ENCODE assay signal across 18 mouse cellular contexts in genomic region chr4:127543276-127543675, GRCm38 (mm10).
DNase-seq lines count a peak whose midpoint lies in the region; ATAC-seq and TF ChIP-seq lines count a peak whose summit lies in the region.
"Had no signal": no experiment of that assay in that cellular context is flagged by ENCODE, and none has a peak within 500 bp of the region (broad histone marks: within the 10 kb centered on the region; RNA-seq: fewer than 3 reads in every experiment).

No protein-coding gene starts in this region.

- TF ChIP-seq CTCF in left cerebral cortex, adult 2 months (IDR thresholded peaks at IDR 0.05): no peak

- peak overlapping the region; percentile 60 for H3K4me3 ChIP-seq in megakaryocyte, embryonic 14.5 days (replicated peaks)
- H3K4me3 ChIP-seq in left cerebral cortex, adult 2 months: no peak overlapping the region
- H3K4me3 ChIP-seq: forebrain, embryonic 12.5 days; limb, embryonic 12.5 days; liver, embryonic 12.5 days; midbrain, embryonic 10.5 days; stomach, embryonic 15.5 days had no signal

- intact Hi-C loops in left cerebral cortex, adult 2 months (cut with DNase I): loop anchor here (1.0 to 5.0 kb wide), 5 partner anchors 58 to 444 kb away; partner anchors contain the start of gene Csmd2

- ATAC-seq in megakaryocyte, adult 5-6 weeks (ENCODE audit: poor library complexity, severe bottlenecking): no peak
- ATAC-seq: liver, embryonic 12.5 days had no signal

- H3K4me1 ChIP-seq in megakaryocyte, embryonic 14.5 days: no peaks in the 10 kb centered on the region
- H3K4me1 ChIP-seq: forebrain, embryonic 12.5 days; limb, embryonic 12.5 days; liver, embryonic 12.5 days; midbrain, embryonic 10.5 days; stomach, embryonic 15.5 days had no signal

- peaks cover 39% of the 10 kb centered on the region for H3K9me3 ChIP-seq in megakaryocyte, embryonic 14.5 days
- H3K9me3 ChIP-seq: forebrain, embryonic 12.5 days; limb, embryonic 12.5 days; liver, embryonic 12.5 days; midbrain, embryonic 10.5 days; stomach, embryonic 15.5 days had no signal

- no peaks in the 10 kb centered on the region for H3K36me3 ChIP-seq in megakaryocyte, embryonic 14.5 days (replicated peaks; ENCODE audit: low read length)
- H3K36me3 ChIP-seq: forebrain, embryonic 12.5 days; limb, embryonic 12.5 days; liver, embryonic 12.5 days; midbrain, embryonic 10.5 days; stomach, embryonic 15.5 days had no signal

- H3K27ac ChIP-seq in left cerebral cortex, adult 2 months: peak overlapping the region; percentile 54; the same call in 1 of the 2 replicates
- H3K27ac ChIP-seq: forebrain, embryonic 12.5 days; limb, embryonic 12.5 days; liver, embryonic 12.5 days; midbrain, embryonic 10.5 days; stomach, embryonic 15.5 days had no signal

- peak; percentile 46 for DNase-seq in layer of hippocampus, adult 8-10 months (ENCODE audit: low spot score in 2 of 2)
- peak in 1 of 2 experiments; percentile 20 for DNase-seq in left cerebral cortex, adult 2 months (ENCODE audit: extremely low spot score in 1 of 2, low spot score in 2 of 2)
- DNase-seq in adrenal gland, postnatal 36 days: no peak
- DNase-seq in kidney, adult 9 months: no peak
- DNase-seq in kidney, postnatal 36 days: no peak
- DNase-seq: cerebellum, adult 9-10 months; heart, postnatal 10 days; kidney, adult 2 months; kidney, postnatal 4 days; lung, adult 2 months; thymus, adult 2 months had no signal

- H3K27me3 ChIP-seq in megakaryocyte, embryonic 14.5 days (replicated peaks): no peaks in the 10 kb centered on the region
- H3K27me3 ChIP-seq: forebrain, embryonic 12.5 days; limb, embryonic 12.5 days; liver, embryonic 12.5 days; stomach, embryonic 15.5 days had no signal

Comparison
In these comparisons a context has a peak if more than half of its experiments do, and no peak if none do; other contexts are left out.
1. DNase-seq: peak in layer of hippocampus, adult 8-10 months (2 of 2); none in adrenal gland, postnatal 36 days (0 of 2), kidney, adult 9 months (single experiment) and kidney, postnatal 36 days (0 of 2).